Mouse (Mus musculus) retina, postnatal 7 days (tissue): ENCODE measurements around the gene Nudcd3.

ENCODE experiments used
- DNase-seq: peaks from one replicate; pipeline ENCODE4 v3.0.0-alpha.2; 2012; ENCODE audit warnings: low read depth, low spot score

Gene Nudcd3

DNA sequence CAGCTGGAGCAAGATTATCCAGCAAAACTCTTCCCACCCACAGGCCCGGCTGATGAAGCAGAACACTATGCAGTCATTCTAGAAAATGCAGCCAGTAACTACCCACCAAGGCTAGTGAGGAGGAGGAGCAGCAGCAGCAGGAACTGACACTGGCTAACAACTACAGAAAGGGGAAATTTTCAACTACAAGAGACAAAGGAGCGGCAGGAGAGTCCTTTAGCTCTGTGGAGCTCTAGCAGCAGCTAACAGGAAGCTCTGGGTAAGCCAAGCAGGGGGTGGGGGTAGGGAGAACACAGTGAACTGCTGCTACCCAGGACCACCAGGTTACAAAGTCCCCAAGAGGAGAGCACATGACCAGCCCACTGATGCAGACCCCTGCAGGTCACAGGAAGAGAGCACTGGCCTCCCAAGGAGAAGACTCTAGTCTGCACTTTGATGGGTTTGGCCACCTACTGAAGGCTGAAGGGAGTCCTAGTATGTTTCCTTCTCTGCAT, 21.5 kb downstream of the Nudcd3 start:
- no peak for DNase-seq

DNA sequence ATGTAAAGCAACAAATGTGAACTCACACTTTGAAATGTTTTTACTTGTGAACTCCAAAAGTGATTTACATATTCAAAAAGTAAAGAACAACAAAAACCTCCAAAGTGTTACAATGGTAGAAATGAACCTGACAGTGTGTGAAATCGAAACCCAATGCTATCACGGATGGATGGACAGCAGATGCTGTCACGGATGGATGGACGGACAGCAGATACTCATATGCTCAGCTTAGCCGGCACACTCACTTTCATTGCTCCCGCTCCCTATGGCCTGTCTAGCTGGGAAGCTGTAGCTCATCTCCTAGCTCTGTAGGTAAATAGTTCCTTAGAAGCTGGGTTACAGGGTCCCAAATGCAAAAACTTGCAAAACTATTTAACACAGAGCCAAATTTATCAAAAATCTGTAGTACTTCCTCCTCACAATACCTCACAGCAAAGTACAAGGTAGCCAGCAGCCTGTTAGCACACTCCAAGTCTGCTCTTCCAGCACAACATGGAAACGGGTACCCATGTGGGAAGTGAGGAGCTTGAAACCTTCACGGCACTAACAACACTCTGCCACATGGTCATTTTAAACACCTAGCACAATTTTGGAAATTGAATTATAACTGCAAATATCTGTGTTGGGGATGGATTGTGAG, 22.3 kb downstream of the Nudcd3 start:
- no peak for DNase-seq

GRCm38 (mm10) chr11:6175506-6175905, 24.7 kb downstream of the Nudcd3 start:
- no peak for DNase-seq

- DNase-seq: no peak
Observed at GRCm38 (mm10) chr11:6174719-6175118, 25.5 kb downstream of the Nudcd3 start.

- DNase-seq: no peak
Observed at GRCm38 (mm10) chr11:6169041-6169663, 31.1 kb downstream of the Nudcd3 start.

DNA sequence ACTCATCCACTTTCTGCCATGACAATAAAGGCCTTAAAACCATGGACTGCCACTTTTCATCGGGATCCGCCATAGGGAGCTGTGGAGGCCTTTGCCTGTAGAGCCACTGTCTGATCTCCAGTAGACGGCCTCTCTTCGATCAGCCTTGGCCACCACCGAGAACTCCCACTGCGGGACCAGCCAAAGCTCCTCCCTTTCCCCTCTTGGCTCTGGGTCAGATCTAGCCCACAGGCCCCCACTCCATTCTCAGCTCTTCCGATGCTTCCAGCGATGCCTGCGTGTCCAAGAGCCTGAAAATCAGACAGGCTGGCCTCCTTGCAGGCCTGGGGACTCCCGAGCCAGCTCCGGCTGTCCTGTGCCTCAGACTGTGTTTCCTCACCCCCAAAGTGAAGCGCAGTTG, 33.9 kb downstream of the Nudcd3 start:
- no peak for DNase-seq

DNA sequence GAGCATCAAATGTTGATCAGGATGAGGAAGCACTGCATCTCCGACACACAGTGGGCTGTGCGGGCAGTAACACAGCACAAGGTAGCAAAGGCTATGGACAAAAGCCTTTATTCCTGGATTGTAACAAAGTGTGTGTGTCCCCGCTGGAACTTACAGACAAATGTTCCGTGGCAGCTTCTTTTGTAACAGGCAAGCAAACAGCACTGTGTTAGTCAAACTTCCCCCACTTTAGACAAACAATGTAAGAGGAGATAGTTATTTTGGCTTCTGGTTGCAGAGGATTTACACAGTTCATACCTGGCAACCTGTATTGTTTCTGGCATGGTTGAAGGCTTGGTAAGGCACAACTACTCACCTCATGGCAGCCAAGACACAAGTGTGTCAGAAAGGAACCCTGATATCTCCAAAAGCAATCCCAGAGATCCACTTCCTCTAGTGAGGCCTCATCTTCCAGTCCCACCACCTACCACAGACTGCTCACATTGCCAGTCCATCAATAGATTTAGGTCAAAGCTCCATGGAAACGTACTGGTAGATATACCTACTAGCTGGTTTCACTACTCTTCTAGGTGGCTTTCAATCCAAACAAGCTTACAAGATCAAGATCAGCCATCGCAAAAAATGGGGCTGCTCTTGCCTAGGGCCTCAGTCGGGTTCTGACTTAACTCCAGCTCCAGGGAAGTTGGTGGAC, 34.7 kb downstream of the Nudcd3 start:
- DNase-seq: no peak

- DNase-seq: no peak
Observed at GRCm38 (mm10) chr11:6164781-6165180, 35.4 kb downstream of the Nudcd3 start.

DNA sequence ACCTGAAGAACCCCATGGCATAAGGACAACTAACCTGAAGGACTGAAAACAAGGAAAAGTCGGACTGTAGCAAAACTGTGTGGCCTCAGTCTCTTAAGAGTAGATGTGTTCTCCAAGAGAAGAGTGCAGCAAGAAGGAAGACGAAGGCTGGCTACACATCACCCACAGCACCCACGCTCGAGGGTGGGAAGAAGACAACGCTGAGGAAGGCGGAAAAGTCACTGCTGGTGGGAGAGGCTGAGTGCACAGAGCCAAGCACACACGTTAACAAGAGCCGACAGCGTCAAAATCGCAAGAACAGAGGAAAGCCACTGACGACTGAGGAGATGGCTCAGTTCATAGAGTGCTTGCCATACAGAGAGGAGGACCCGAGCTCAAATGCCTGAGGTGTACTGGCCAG, 36.5 kb downstream of the Nudcd3 start:
- DNase-seq: no peak

DNA sequence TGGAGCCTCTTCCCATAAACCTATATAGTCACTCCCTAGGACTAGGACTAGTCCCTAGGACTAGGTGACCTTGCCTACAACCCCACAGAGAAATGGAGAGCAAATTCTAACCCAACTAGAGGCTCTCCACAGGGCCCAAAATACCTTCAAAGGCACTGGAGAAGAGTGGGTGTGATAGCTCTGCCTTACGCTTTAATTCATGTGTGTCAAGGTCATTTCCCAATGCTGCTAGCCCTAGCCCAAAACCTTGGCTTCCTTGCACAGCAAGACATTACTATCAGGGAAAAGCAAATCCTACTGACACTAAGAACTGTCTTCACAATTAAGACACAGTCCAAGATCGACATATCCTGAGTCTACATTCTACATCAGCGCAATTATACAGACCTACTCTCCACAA, 37.2 kb downstream of the Nudcd3 start:
- DNase-seq: no peak

GRCm38 (mm10) chr11:6161549-6161948, 38.7 kb downstream of the Nudcd3 start:
- no peak for DNase-seq

DNA sequence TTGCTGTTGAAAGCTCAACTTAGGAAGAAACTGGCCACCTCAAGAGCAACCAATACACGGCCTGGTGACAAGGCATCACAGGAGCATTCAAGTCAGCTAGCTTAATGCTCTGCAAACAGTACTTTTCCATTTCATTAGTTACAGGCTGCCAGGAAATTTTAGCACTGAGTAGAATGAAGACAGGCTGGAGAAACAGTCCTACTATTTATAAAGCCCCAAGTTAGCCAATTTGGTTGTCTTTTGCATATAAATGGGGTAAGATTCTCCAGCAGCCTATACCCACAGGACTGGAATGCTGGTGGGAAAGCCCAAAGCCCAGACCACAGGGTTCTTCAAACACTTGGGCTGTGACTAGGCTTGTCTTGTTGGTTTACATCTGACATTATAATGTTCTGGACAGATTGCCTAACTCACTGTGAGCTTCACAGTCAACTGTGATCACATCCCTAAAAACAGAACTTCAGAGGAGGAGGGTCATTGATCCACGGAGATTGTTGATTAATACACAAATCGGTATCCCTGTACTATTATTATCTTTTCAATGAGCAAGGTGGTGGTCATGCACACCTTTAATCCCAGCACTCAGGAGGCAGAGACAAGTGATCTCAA, 39.4 kb downstream of the Nudcd3 start:
- DNase-seq: no peak

- DNase-seq: no peak
Observed at GRCm38 (mm10) chr11:6159704-6160275, 40.4 kb downstream of the Nudcd3 start.

- no peak for DNase-seq
Observed at GRCm38 (mm10) chr11:6158515-6158914, 41.7 kb downstream of the Nudcd3 start.

DNA sequence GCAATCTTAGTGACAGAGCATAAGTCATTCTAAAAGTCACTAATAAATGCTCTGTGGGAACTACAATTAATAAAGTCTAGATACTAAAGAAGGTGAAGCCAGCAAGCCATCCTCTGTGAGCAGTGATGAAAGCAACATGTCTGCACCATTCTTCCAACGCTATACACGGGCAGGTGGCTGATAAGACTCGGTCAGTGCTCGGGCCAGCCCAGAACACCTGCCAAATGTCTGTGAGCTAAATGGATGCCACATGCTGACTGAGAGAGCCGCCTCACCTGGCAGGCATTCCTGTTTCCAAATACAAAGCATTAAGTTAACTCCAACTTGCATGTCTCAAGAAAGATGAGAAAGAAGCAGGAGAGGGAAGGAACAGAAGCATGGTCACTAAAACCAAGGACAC, 43.1 kb downstream of the Nudcd3 start:
- DNase-seq: no peak

- DNase-seq: no peak
Observed at GRCm38 (mm10) chr11:6156651-6157050, 43.6 kb downstream of the Nudcd3 start.

- DNase-seq: no peak
Observed at GRCm38 (mm10) chr11:6154211-6154701, 46.0 kb downstream of the Nudcd3 start.

DNA sequence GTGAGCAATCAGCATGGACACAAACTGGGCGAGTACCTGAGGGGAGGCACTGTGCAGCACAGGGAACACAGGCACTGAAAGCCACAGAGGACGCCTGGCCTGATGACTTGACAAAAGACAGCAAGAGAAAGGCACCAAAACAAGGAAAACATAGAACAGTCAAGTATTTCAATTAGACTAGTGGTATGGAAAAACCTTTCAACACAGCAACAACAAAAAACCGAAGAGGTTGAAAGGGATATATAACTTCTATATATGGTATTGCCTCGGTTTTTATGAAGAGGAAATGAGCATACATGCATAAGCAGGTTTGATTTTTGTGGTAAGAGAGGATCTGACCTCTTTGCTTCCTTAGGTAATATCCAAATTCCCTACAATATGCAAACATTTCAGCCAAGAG, 47.4 kb downstream of the Nudcd3 start:
- no peak for DNase-seq

DNA sequence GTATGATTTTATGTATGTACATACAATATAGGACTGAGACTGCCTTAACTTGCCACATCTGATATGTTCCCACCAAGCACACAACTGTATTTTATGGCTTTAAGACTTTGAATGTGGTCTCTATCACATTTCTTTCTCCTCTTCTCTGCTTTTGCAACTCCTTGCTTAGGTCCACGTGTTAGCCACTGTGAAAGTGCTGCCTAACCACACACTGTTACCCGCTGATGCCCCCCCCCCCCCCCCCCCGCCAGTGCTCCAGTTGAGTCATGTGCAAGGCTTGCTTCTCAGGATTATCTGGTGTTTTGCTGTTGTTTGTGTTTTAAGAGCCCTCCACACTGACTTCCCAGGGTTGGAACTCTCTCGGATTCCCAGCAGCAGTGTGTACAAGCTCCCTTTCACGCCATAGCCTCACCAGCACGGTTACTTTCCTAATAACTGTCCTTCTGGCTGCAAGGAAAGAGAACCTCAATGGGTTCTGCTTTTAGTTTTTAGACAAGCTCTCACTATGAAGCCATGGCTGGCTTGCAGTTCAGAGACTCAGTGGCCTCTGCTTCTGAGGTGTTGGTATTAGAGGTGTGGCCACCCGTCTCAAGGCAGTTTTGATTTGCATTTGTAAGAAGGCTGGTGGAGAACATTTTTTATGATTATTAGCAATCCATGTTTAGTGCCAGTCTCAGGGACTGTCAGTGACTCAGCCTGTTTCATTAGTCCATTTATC, 61.8 kb downstream of the Nudcd3 start:
- DNase-seq: no peak

DNA sequence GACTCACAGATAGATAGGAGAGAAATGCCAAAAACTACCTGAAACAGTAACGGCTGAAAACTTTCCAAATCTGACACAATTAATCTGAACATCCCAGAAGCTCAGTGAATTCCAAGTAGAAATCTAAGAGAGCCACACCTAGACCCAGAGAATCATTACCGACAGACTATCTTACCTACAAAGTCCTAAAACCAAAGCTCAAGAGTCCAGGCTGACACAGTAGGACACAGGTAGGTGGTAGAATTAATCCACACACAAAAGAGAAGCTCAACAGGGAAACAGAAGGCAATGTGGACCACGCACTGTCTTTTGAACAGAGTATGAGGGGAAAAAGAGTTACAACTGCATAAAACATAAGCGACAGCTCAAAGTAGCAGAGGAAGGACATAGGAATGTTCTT, 67.3 kb downstream of the Nudcd3 start:
- no peak for DNase-seq

GRCm38 (mm10) chr11:6130578-6130977, 69.6 kb downstream of the Nudcd3 start:
- DNase-seq: no peak
